Mouse (Mus musculus) liver, adult 2 months (tissue): Measurements from ENCODE around the gene Dhx30.

Experiments used
- CTCF ChIP-seq: fragments of 200-500 bp; IDR thresholded peaks from 2 replicates; pipeline ENCODE4 v1.5.1; 2011; ENCODE audit warnings: low read depth, low read length, control low read depth
- POLR2A ChIP-seq: fragments of 200-500 bp; IDR thresholded peaks from 2 replicates; pipeline ENCODE4 v1.6.1; 2011; ENCODE audit warnings: low read length, control low read depth; ENCODE audit not compliant: insufficient read depth; ENCODE audit errors: extremely low read depth

- TF ChIP-seq CTCF (no peak), POLR2A (no peak)
These were observed 53.0 kb downstream of the Dhx30 start for GRCm38 (mm10) chr9:110064641-110065040.
